Mouse (Mus musculus) T-helper 17 cell (primary cell): ENCODE measurements around the gene Zmat3.

Experiments used
- in situ Hi-C, 2 experiments: fragments of 300-600 bp; cut with MboI, MseI; formaldehyde crosslinking; loops; 1 replicate in 1 of 2; 2 replicates in 1 of 2; pipeline ENCODE4 v1.15.1; 2025; ENCODE audit warnings: high pct_unique_total_duplicates in 2 of 2

Zmat3 gene

GRCm38 (mm10) chr3:32365546-32366245, at the start of gene Zmat3:
Gene Zmat3 (minus strand): TSS chr3:32366014.
- in situ Hi-C loops, result loop anchor here in 1 of 2 experiments (25.0 kb wide), 1 partner anchor 1447 kb away; no protein-coding TSS in a partner anchor

- in situ Hi-C loops, result no loop called here
Measured at GRCm38 (mm10) chr3:32414381-32414780, 48.6 kb upstream of the Zmat3 start.

GRCm38 (mm10) chr3:32412502-32413044, 46.8 kb upstream of the Zmat3 start:
- in situ Hi-C loops, result no loop called here

- in situ Hi-C loops, result loop anchor here in 1 of 2 experiments (10.0 kb wide), 1 partner anchor 1304 kb away; no protein-coding TSS in a partner anchor
Measured at GRCm38 (mm10) chr3:32408811-32409273, 43.0 kb upstream of the Zmat3 start.

- in situ Hi-C loops, result loop anchor here in 1 of 2 experiments (10.0 kb wide), 1 partner anchor 1302 kb away; no protein-coding TSS in a partner anchor
Measured at GRCm38 (mm10) chr3:32406804-32407203, 41.0 kb upstream of the Zmat3 start.

GRCm38 (mm10) chr3:32405699-32406098, 39.9 kb upstream of the Zmat3 start:
- in situ Hi-C loops, result loop anchor here in 1 of 2 experiments (10.0 kb wide), 1 partner anchor 1301 kb away; no protein-coding TSS in a partner anchor

GRCm38 (mm10) chr3:32402990-32403885, 37.4 kb upstream of the Zmat3 start:
- in situ Hi-C loops, result loop anchor here in 1 of 2 experiments (10.0 kb wide), 1 partner anchor 1298 kb away; no protein-coding TSS in a partner anchor

GRCm38 (mm10) chr3:32401591-32401990, 35.8 kb upstream of the Zmat3 start:
- in situ Hi-C loops, result loop anchor here in 1 of 2 experiments (10.0 kb wide), 1 partner anchor 1297 kb away; no protein-coding TSS in a partner anchor

- in situ Hi-C loops, result loop anchor here in 1 of 2 experiments (10.0 kb wide), 1 partner anchor 1295 kb away; no protein-coding TSS in a partner anchor
Measured at GRCm38 (mm10) chr3:32399931-32400330, 34.1 kb upstream of the Zmat3 start.

- in situ Hi-C loops, result no loop called here
Measured at GRCm38 (mm10) chr3:32399381-32399780, 33.6 kb upstream of the Zmat3 start.

- in situ Hi-C loops, result no loop called here
Measured at GRCm38 (mm10) chr3:32398623-32399022, 32.8 kb upstream of the Zmat3 start.

- in situ Hi-C loops, result no loop called here
Measured at GRCm38 (mm10) chr3:32398175-32398538, 32.3 kb upstream of the Zmat3 start.

GRCm38 (mm10) chr3:32397461-32398174, 31.8 kb upstream of the Zmat3 start, which contains the start of gene Pik3ca:
Gene Pik3ca (plus strand): TSS chr3:32397671.
- in situ Hi-C loops, result no loop called here

GRCm38 (mm10) chr3:32396794-32397460, 31.1 kb upstream of the Zmat3 start:
- in situ Hi-C loops, result no loop called here

- in situ Hi-C loops, result no loop called here
Measured at GRCm38 (mm10) chr3:32395771-32396551, 30.1 kb upstream of the Zmat3 start.

- in situ Hi-C loops, result no loop called here
Measured at GRCm38 (mm10) chr3:32393986-32394385, 28.2 kb upstream of the Zmat3 start.

- in situ Hi-C loops, result no loop called here
Measured at GRCm38 (mm10) chr3:32392841-32393240, 27.0 kb upstream of the Zmat3 start.

GRCm38 (mm10) chr3:32381556-32381955, 15.7 kb upstream of the Zmat3 start:
- in situ Hi-C loops, result loop anchor here in 1 of 2 experiments (5.0 kb wide), 1 partner anchor 56 kb away; no protein-coding TSS in a partner anchor

- in situ Hi-C loops, result loop anchor here (5.0 kb wide), 2 partner anchors 57 to 122 kb away; no protein-coding TSS in a partner anchor
Measured at GRCm38 (mm10) chr3:32379891-32380290, 14.1 kb upstream of the Zmat3 start.
